Mouse (Mus musculus): ENCODE data around the gene Sh3bgrl3. TPM values are rescaled to one million over a fixed set of nuclear protein-coding genes. Genes with fewer than 3 reads are reported as not detected.

The Sh3bgrl3 gene
- total and polyA plus RNA-seq, 3 experiments, result 128 to 362 (median 153) TPM

- H3K27ac ChIP-seq (ENCODE audit: insufficient read depth, low read depth), result no peak overlapping the region
- in situ Hi-C loops (cut with MboI; ENCODE audit: low pct_ligation_motif_present, low pct_unique_long_range_greater_than_20kb, low sequenced_read_pairs), result no loop called here
- H3K4me2 ChIP-seq (ENCODE audit: insufficient read depth, low read depth, poor library complexity, severe bottlenecking), result no peak overlapping the region
- no peaks in the 10 kb centered on the region for H3K4me1 ChIP-seq (ENCODE audit: control insufficient read depth in 1 of 2, insufficient read depth in 2 of 2)
- no peak for TF ChIP-seq TCF12 (IDR thresholded peaks at IDR 0.05; ENCODE audit: low read depth, low read length)
- no peak for TF ChIP-seq POLR2AphosphoS2 (IDR thresholded peaks at IDR 0.05; ENCODE audit: low read depth, low read length)
- no peak for TF ChIP-seq RCOR1 (conservative IDR thresholded peaks at IDR 0.05; ENCODE audit: low read depth, low read length)
- TF ChIP-seq UBTF (IDR thresholded peaks at IDR 0.05; ENCODE audit: low read depth, low read length), result no peak
- TF ChIP-seq USF2 (conservative IDR thresholded peaks at IDR 0.05; ENCODE audit: low read depth, low read length), result no peak
- TF ChIP-seq ZNF384 (IDR thresholded peaks at IDR 0.05; ENCODE audit: low read depth, low read length), result no peak
- no peak for TF ChIP-seq MYC (IDR thresholded peaks at IDR 0.05; ENCODE audit: low read depth, low read length)
- TF ChIP-seq KAT2A (IDR thresholded peaks at IDR 0.05; ENCODE audit: insufficient replicate concordance, low read length), result no peak
- TF ChIP-seq ZKSCAN1 (IDR thresholded peaks at IDR 0.05; ENCODE audit: borderline replicate concordance, low read depth, low read length), result no peak
- TF ChIP-seq CTCF (conservative IDR thresholded peaks at IDR 0.05 in 1 of 2, IDR thresholded peaks at IDR 0.05 in 1 of 2; ENCODE audit: low read depth in 2 of 2, low read length in 2 of 2), result no peak
- TF ChIP-seq JUND (conservative IDR thresholded peaks at IDR 0.05; ENCODE audit: low read depth, low read length), result no peak
- TF ChIP-seq ZMIZ1 (IDR thresholded peaks at IDR 0.05; ENCODE audit: low read depth, low read length), result no peak
- no peak for TF ChIP-seq PAX5 (IDR thresholded peaks at IDR 0.05; ENCODE audit: low read length)
- TF ChIP-seq NRF1 (IDR thresholded peaks at IDR 0.05; ENCODE audit: low read depth, low read length), result no peak
- TF ChIP-seq E2F4 (IDR thresholded peaks at IDR 0.05; ENCODE audit: insufficient replicate concordance, low read depth, low read length), result no peak
- TF ChIP-seq GABPA (IDR thresholded peaks at IDR 0.05; ENCODE audit: insufficient replicate concordance, low read depth, low read length), result no peak
- no peak for TF ChIP-seq MXI1 (IDR thresholded peaks at IDR 0.05; ENCODE audit: low read depth, low read length)
- H3K4me3 ChIP-seq (replicated peaks in 1 of 3; ENCODE audit: low read depth in 2 of 3, low read length in 2 of 3, poor library complexity in 1 of 3), result no peak overlapping the region
- no peaks in the 10 kb centered on the region for H3K79me2 ChIP-seq (replicated peaks; ENCODE audit: control insufficient read depth, extremely low read depth, insufficient read depth, poor library complexity, severe bottlenecking)
- H3K9me3 ChIP-seq (replicated peaks; ENCODE audit: low read length), result no peaks in the 10 kb centered on the region
- no peaks in the 10 kb centered on the region for H3K27me3 ChIP-seq (replicated peaks)
- no peak for DNase-seq (ENCODE audit: extremely low read depth)
- dilution Hi-C loops (cut with MboI; ENCODE audit: extremely low pct_ligation_motif_present, extremely low pct_unique_long_range_greater_than_20kb, low sequenced_read_pairs), result no loop called here
- peaks cover 36 to 78% of the 10 kb centered on the region in 2 experiments for H3K36me3 ChIP-seq (replicated peaks in 1 of 2; ENCODE audit: control insufficient read depth in 1 of 2, insufficient read depth in 1 of 2, low read length in 1 of 2)
- H3K9ac ChIP-seq (ENCODE audit: insufficient read depth, low read depth), result no peak overlapping the region
These were observed 25.1 kb upstream of the Sh3bgrl3 start for GRCm38 (mm10) chr4:134153656-134154055.

- H3K9me3 ChIP-seq (replicated peaks; ENCODE audit: low read length), result no peaks in the 10 kb centered on the region
- H3K27me3 ChIP-seq (replicated peaks), result no peaks in the 10 kb centered on the region
- dilution Hi-C loops (cut with MboI; ENCODE audit: extremely low pct_ligation_motif_present, extremely low pct_unique_long_range_greater_than_20kb, low sequenced_read_pairs) (no loop called here), in situ Hi-C loops (cut with MboI; ENCODE audit: low pct_ligation_motif_present, low pct_unique_long_range_greater_than_20kb, low sequenced_read_pairs) (no loop called here)
- H3K36me3 ChIP-seq (replicated peaks in 1 of 2; ENCODE audit: control insufficient read depth in 1 of 2, insufficient read depth in 1 of 2, low read length in 1 of 2), result peaks cover 46 to 83% of the 10 kb centered on the region in 2 experiments
- H3K4me1 ChIP-seq (ENCODE audit: control insufficient read depth in 1 of 2, insufficient read depth in 2 of 2), result no peaks in the 10 kb centered on the region
- no peak for DNase-seq (ENCODE audit: extremely low read depth)
- no peak overlapping the region for H3K27ac ChIP-seq (ENCODE audit: insufficient read depth, low read depth)
- H3K4me2 ChIP-seq (ENCODE audit: insufficient read depth, low read depth, poor library complexity, severe bottlenecking), result no peak overlapping the region
- H3K4me3 ChIP-seq (replicated peaks in 1 of 3; ENCODE audit: low read depth in 2 of 3, low read length in 2 of 3, poor library complexity in 1 of 3), result no peak overlapping the region
- H3K79me2 ChIP-seq (replicated peaks; ENCODE audit: control insufficient read depth, extremely low read depth, insufficient read depth, poor library complexity, severe bottlenecking), result no peaks in the 10 kb centered on the region
- H3K9ac ChIP-seq (ENCODE audit: insufficient read depth, low read depth), result no peak overlapping the region
- TF ChIP-seq ZC3H11A (IDR thresholded peaks at IDR 0.05; ENCODE audit: low read depth, low read length) (no peak), IRF4 (IDR thresholded peaks at IDR 0.05; ENCODE audit: low read depth, low read length) (no peak), RCOR1 (conservative IDR thresholded peaks at IDR 0.05; ENCODE audit: low read depth, low read length) (no peak), JUN (IDR thresholded peaks at IDR 0.05; ENCODE audit: insufficient read depth, low read depth, low read length) (no peak), MEF2A (IDR thresholded peaks at IDR 0.05; ENCODE audit: borderline replicate concordance, low read depth, low read length) (no peak), RAD21 (IDR thresholded peaks at IDR 0.05; ENCODE audit: low read depth, low read length) (no peak), TBP (conservative IDR thresholded peaks at IDR 0.05; ENCODE audit: low read depth, low read length) (no peak), CHD1 (IDR thresholded peaks at IDR 0.05; ENCODE audit: low read depth, low read length) (no peak), POLR2A (IDR thresholded peaks at IDR 0.05; ENCODE audit: low read depth, low read length) (no peak), PAX5 (IDR thresholded peaks at IDR 0.05; ENCODE audit: low read length) (no peak), USF2 (conservative IDR thresholded peaks at IDR 0.05; ENCODE audit: low read depth, low read length) (no peak)
These were observed 23.5 kb upstream of the Sh3bgrl3 start for GRCm38 (mm10) chr4:134152112-134152511.

All from CH12.LX (cell line).